ENCODE assay signal across 8 mouse cellular contexts in genomic region chr10:7832171-7832676, GRCm38 (mm10). TPM values are rescaled to one million over a fixed set of nuclear protein-coding genes. Genes with fewer than 3 reads are reported as not detected.
DNase-seq lines count a peak whose midpoint lies in the region; ATAC-seq lines count a peak whose summit lies in the region.

TSS of gene Zc3h12d (plus strand) at chr10:7832470.

- H3K4me2 ChIP-seq in stomach, embryonic 14.5 days (replicated peaks; ENCODE audit: low read depth, low read length), result peak within 1 kb of the TSS; percentile 40

- peak; percentile 22 for DNase-seq in Muller cell, postnatal 12 days (ENCODE audit: inconsistent ontology term)
- DNase-seq in embryonic facial prominence, embryonic 10.5 days (ENCODE audit: low spot score), result peak; percentile 29
- peak; percentile 47 for DNase-seq in limb, embryonic 10.5 days (ENCODE audit: low spot score)
- DNase-seq in cerebellum, postnatal 10 days, result no peak
- no peak for DNase-seq in urinary bladder, postnatal 25 days (ENCODE audit: low spot score)

- H3K27me3 ChIP-seq in embryonic facial prominence, embryonic 10.5 days (replicated peaks; ENCODE audit: low read depth, poor library complexity, severe bottlenecking), result 0 out of 2 replicates have a peak, but pooled peaks cover 6% of the 10 kb centered on the region
- peaks cover 10% of the 10 kb centered on the region; the same call in 1 of the 2 replicates for H3K27me3 ChIP-seq in limb, embryonic 10.5 days (ENCODE audit: low read depth, poor library complexity, severe bottlenecking)
- H3K27me3 ChIP-seq in stomach, embryonic 14.5 days (ENCODE audit: control insufficient read depth, insufficient read depth, low read length), result no peaks in the 10 kb centered on the region

- H3K36me3 ChIP-seq in embryonic facial prominence, embryonic 10.5 days (replicated peaks), result no peaks in the 10 kb centered on the region
- H3K36me3 ChIP-seq in limb, embryonic 10.5 days, result 0 out of 2 replicates have a peak, but pooled peaks cover 4% of the 10 kb centered on the region
- no peaks in the 10 kb centered on the region for H3K36me3 ChIP-seq in stomach, embryonic 14.5 days (ENCODE audit: control insufficient read depth, insufficient read depth, low read length)

- no peak within 1 kb of the TSS for H3K27ac ChIP-seq in embryonic facial prominence, embryonic 10.5 days (replicated peaks)
- H3K27ac ChIP-seq in limb, embryonic 10.5 days, result no peak within 1 kb of the TSS
- no peak within 1 kb of the TSS for H3K27ac ChIP-seq in stomach, embryonic 14.5 days (ENCODE audit: low read length)

- H3K4me1 ChIP-seq in embryonic facial prominence, embryonic 10.5 days, result peaks cover 13% of the 10 kb centered on the region
- H3K4me1 ChIP-seq in limb, embryonic 10.5 days, result peaks cover 9% of the 10 kb centered on the region
- 0 out of 2 replicates have a peak, but pooled peaks cover 5% of the 10 kb centered on the region for H3K4me1 ChIP-seq in stomach, embryonic 14.5 days (ENCODE audit: control insufficient read depth, insufficient read depth, low read length)

- whole genome bisulfite sequencing in embryonic facial prominence, embryonic 10.5 days, result 3% methylated on average over 15 of the region's 15 CpGs
- WGBS in limb, embryonic 10.5 days, result 3% methylated on average over 15 of the region's 15 CpGs
- WGBS in stomach, embryonic 14.5 days, result 6% methylated on average over 15 of the region's 15 CpGs

- peak; percentile 74 to 77 for ATAC-seq in hematopoietic stem cell, adult 5-6 weeks (replicated peaks in 1 of 2; ENCODE audit: insufficient read depth in 1 of 2, low FRiP score in 2 of 2, low TSS enrichment in 1 of 2, low read depth in 1 of 2, poor library complexity in 2 of 2, severe bottlenecking in 2 of 2)
- peak; percentile 69 for ATAC-seq in megakaryocyte-erythroid progenitor cell, adult 5-6 weeks (replicated peaks; ENCODE audit: low FRiP score, low TSS enrichment, poor library complexity, severe bottlenecking)
- ATAC-seq in stomach, embryonic 14.5 days (ENCODE audit: insufficient number of reproducible peaks, insufficient read depth, low FRiP score, low read depth), result peak; percentile 87

- no peak within 1 kb of the TSS for H3K9ac ChIP-seq in stomach, embryonic 14.5 days (replicated peaks; ENCODE audit: low read depth, low read length)

- H3K9me3 ChIP-seq in embryonic facial prominence, embryonic 10.5 days, result no peaks in the 10 kb centered on the region
- no peaks in the 10 kb centered on the region for H3K9me3 ChIP-seq in limb, embryonic 10.5 days (replicated peaks)
- no peaks in the 10 kb centered on the region for H3K9me3 ChIP-seq in stomach, embryonic 14.5 days (ENCODE audit: control insufficient read depth, low read depth, low read length)

- H3K4me3 ChIP-seq in embryonic facial prominence, embryonic 10.5 days, result peak within 1 kb of the TSS; percentile 41
- H3K4me3 ChIP-seq in limb, embryonic 10.5 days, result peak within 1 kb of the TSS; percentile 39
- peak within 1 kb of the TSS; percentile 16; the same call in 1 of the 2 replicates for H3K4me3 ChIP-seq in stomach, embryonic 14.5 days (ENCODE audit: low read depth, low read length)

RNA-seq across cellular contexts. Expression of gene Zc3h12d, which starts in this region (rescaled TPM):
- 0.09 and 0.12 TPM in 2 replicates for polyA plus RNA-seq in embryonic facial prominence, embryonic 10.5 days (2016; fragmentation: Nextera tagmentation; extraction: Ambion mirVana)
- 1.4 and 2.8 TPM in 2 replicates for total RNA-seq in hematopoietic stem cell, adult 5-6 weeks (2017)
- not detected in 2 replicates for polyA plus RNA-seq in limb, embryonic 10.5 days (2016; fragmentation: Nextera tagmentation; extraction: Ambion mirVana)
- 0.62 TPM in 1 of 2 replicates, not detected in the other for total RNA-seq in megakaryocyte-erythroid progenitor cell, adult 5-6 weeks (2014; fragmentation: Nextera tagmentation)
- total RNA-seq in megakaryocyte-erythroid progenitor cell, adult 5-6 weeks (2017), result not detected in 2 replicates
- 0.17 TPM in 1 of 2 replicates, not detected in the other for polyA plus RNA-seq in stomach, embryonic 14.5 days (2014; fragmentation: Nextera tagmentation; extraction: Ambion mirVana)

Comparison
In these comparisons a context has a peak if more than half of its experiments do, and no peak if none do; other contexts are left out.
1. Peak in DNase-seq and H3K4me3 ChIP-seq in embryonic facial prominence, embryonic 10.5 days; RNA of the gene not detected or under 1 TPM.
2. Peak in DNase-seq and H3K4me3 ChIP-seq in limb, embryonic 10.5 days; RNA of the gene not detected or under 1 TPM.
3. Peak in ATAC-seq in megakaryocyte-erythroid progenitor cell, adult 5-6 weeks; RNA of the gene not detected or under 1 TPM.
4. Peak in ATAC-seq, H3K4me3 ChIP-seq and H3K4me2 ChIP-seq in stomach, embryonic 14.5 days; RNA of the gene not detected or under 1 TPM.